Mouse (Mus musculus) heart, embryonic 13.5 days (tissue): ENCODE results near the gene Ryk. TPM values are rescaled to one million over a fixed set of nuclear protein-coding genes. Genes with fewer than 3 reads are reported as not detected.

Source experiments
- ATAC-seq: fragments of 200-750 bp; cut with Nextera tagmentation; 2 replicates; pipeline ENCODE4 v1.8.0; 2017; ENCODE audit warnings: moderate TSS enrichment; ENCODE audit not compliant: insufficient number of reproducible peaks, low FRiP score, low TSS enrichment; ENCODE audit errors: extremely low read depth
- H3K27ac ChIP-seq: fragments of 300-500 bp; sonication (generic); replicated peaks from 2 replicates; pipeline ENCODE4 v1.5.1; 2015; ENCODE audit warnings: moderate library complexity, mild to moderate bottlenecking, inconsistent platforms
- H3K27me3 ChIP-seq: fragments of 300-500 bp; sonication (generic); replicated peaks from 2 replicates; pipeline ENCODE4 v1.6.1; 2015; ENCODE audit warnings: mild to moderate bottlenecking, inconsistent platforms
- H3K36me3 ChIP-seq: fragments of 300-500 bp; sonication (generic); 2 replicates; pipeline ENCODE4 v1.6.1; 2015; ENCODE audit warnings: mild to moderate bottlenecking, inconsistent platforms
- H3K4me1 ChIP-seq: fragments of 300-500 bp; sonication (generic); 2 replicates; pipeline ENCODE4 v1.6.1; 2015; ENCODE audit warnings: inconsistent platforms
- H3K4me2 ChIP-seq: fragments of 300-500 bp; sonication (generic); 2 replicates; pipeline ENCODE4 v1.6.1; 2015; ENCODE audit warnings: inconsistent platforms, mild to moderate bottlenecking, moderate library complexity
- H3K4me3 ChIP-seq: fragments of 300-500 bp; sonication (generic); 2 replicates; pipeline ENCODE4 v1.5.1; 2015; ENCODE audit warnings: moderate library complexity, mild to moderate bottlenecking, inconsistent platforms
- H3K9ac ChIP-seq: fragments of 300-500 bp; sonication (generic); 2 replicates; pipeline ENCODE4 v1.6.1; 2015; ENCODE audit warnings: inconsistent platforms, mild to moderate bottlenecking, moderate library complexity
- H3K9me3 ChIP-seq: fragments of 300-500 bp; sonication (generic); 2 replicates; pipeline ENCODE4 v1.6.1; 2016; ENCODE audit warnings: inconsistent platforms
- WGBS: fragments of 180-500 bp; shearing (Covaris S2); methylation state at CpG from one replicate; pipeline ENCODE4 v1.1.7; 2015; ENCODE audit warnings: mixed read lengths; 5-methylcytosine and 5-hydroxymethylcytosine counted together
- polyA plus RNA-seq: library from polyadenylated mRNA; unstranded; fragments of >200 nt; fragmentation: Nextera tagmentation; extraction: Ambion mirVana; gene quantifications from 2 replicates; pipeline ENCODE4 v1.2.1, GENCODE M21; 2015

The Ryk gene
- polyA plus RNA-seq, 1 experiment from 2014 or later: 9.6 TPM

DNA sequence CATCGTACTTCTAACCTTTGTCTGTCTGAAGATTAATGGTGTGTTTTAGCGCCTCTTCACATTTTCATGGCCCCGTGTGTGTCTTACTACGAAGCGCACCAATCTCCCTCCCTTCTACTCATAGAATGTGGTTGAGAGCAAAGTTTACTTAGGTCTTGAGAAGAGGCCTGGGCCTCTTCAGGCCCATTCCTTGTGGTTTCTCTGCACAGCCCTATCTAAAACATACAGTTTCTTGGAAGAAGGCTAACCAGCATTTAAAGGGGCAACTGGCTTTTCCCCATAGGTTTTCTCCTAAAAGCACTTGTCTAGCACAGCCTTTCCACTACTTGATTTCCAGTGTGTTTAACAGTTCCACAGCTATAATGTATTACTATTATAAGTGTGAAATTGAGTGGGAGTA lies 24.7 kb downstream of the Ryk start:
- no peak for ATAC-seq

DNA sequence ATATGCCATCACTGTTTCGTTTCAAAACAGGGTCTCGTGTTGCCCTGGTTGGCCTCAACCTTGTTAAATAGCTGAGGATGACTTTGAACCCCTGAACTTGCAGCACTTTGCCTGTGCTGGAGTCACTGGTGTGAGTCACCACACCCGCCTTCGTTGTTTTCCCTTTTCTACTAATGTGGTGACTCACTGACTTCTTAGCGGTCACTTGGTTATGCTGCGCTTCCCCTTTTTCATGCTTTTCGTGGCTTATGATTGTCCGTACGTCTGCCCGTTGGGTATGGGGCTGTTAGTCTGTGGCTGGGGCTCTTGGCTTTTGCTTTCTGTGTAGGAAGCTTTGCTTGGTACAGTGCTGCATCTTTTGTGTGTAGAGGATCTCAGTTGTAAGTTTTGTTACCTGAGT lies 25.2 kb downstream of the Ryk start:
- peaks cover 26% of the 10 kb centered on the region for H3K36me3 ChIP-seq
- H3K9me3 ChIP-seq: 0 out of 2 replicates have a peak, but pooled peaks cover 5% of the 10 kb centered on the region
- no peak overlapping the region for H3K4me2 ChIP-seq
- no peak overlapping the region for H3K27ac ChIP-seq
- WGBS: 87% methylated on average over 10 of the region's 10 CpGs
- no peak overlapping the region for H3K4me3 ChIP-seq
- H3K27me3 ChIP-seq: no peaks in the 10 kb centered on the region
- no peak overlapping the region for H3K9ac ChIP-seq
- ATAC-seq: no peak
- H3K4me1 ChIP-seq: peaks cover 53% of the 10 kb centered on the region

More for the DNA sequence above, 24.7 kb downstream of the Ryk start:
- H3K9me3 ChIP-seq: 0 out of 2 replicates have a peak, but pooled peaks cover 5% of the 10 kb centered on the region
- no peak overlapping the region for H3K27ac ChIP-seq
- H3K4me3 ChIP-seq: no peak overlapping the region
- H3K4me1 ChIP-seq: peaks cover 47% of the 10 kb centered on the region
- peaks cover 26% of the 10 kb centered on the region for H3K36me3 ChIP-seq
- WGBS: 91% methylated on average over 5 of the region's 5 CpGs
- H3K4me2 ChIP-seq: no peak overlapping the region
- no peaks in the 10 kb centered on the region for H3K27me3 ChIP-seq
- no peak overlapping the region for H3K9ac ChIP-seq

DNA sequence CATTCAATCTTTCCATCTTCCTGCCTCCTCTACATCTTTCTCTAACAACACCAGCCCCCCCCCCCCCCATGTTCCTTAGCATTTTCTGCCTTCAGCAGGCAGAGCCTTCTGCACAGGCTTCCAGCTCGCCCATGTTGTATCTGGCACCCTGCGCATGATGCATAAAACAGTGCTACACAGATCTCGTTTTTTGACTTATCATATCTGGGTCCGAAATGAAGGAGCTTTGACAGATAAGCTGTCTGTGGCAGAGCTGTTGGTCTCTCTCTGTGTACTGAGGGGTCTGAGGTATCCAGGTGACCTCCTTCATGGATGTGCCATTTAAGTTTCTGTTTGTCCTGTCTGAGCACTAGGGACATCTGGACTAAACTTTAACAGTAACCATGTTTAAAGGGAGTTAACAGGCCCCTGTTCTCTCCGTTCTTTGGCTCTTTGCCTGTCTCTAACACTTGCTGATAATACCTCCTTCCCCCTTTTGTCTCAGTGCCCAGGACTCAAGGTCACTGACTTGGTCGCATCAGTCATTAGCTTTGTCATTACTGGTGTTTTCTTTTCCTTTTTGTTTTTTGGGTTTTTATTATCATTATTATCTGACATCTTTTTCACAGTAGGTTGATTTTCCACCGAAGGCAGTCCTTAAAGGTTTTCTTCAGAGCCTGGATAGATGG lies 26.2 kb downstream of the Ryk start:
- Histone ChIP-seq H3K27ac (peak overlapping the region; percentile 54), H3K9me3 (0 out of 2 replicates have a peak, but pooled peaks cover 5% of the 10 kb centered on the region), H3K4me1 (peaks cover 62% of the 10 kb centered on the region), H3K4me3 (no peak overlapping the region), H3K9ac (peak overlapping the region; percentile 12), H3K27me3 (no peaks in the 10 kb centered on the region), H3K4me2 (peak overlapping the region; percentile 24; the same call in 1 of the 2 replicates), H3K36me3 (peaks cover 31% of the 10 kb centered on the region)
- ATAC-seq: no peak
- 28% methylated on average over 7 of the region's 7 CpGs for WGBS

DNA sequence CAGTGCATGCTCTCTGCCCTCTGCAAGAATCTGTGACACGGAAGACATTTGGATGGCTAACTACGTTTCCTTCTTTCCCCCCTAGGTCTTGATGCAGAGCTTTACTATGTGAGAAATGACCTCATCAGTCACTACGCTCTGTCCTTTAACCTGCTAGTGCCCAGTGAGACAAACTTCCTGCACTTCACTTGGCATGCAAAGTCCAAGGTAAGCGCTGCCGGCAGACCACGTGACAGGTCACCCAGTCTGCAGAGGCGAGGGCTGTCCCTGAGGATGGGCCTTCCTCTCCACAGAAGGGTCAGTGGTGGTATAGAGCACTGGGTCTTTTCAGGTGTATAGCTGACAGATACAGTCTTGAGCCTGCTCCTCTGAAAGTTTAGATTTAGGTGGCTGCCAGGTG lies 27.1 kb downstream of the Ryk start:
- Histone ChIP-seq H3K27me3 (no peaks in the 10 kb centered on the region), H3K9ac (peak overlapping the region; percentile 12; the same call in 1 of the 2 replicates), H3K27ac (peak overlapping the region; percentile 54), H3K4me3 (no peak overlapping the region), H3K4me1 (peaks cover 71% of the 10 kb centered on the region), H3K36me3 (peaks cover 24% of the 10 kb centered on the region), H3K4me2 (no peak overlapping the region), H3K9me3 (no peaks in the 10 kb centered on the region)
- ATAC-seq: no peak
- 58% methylated on average over 7 of the region's 7 CpGs for WGBS

DNA sequence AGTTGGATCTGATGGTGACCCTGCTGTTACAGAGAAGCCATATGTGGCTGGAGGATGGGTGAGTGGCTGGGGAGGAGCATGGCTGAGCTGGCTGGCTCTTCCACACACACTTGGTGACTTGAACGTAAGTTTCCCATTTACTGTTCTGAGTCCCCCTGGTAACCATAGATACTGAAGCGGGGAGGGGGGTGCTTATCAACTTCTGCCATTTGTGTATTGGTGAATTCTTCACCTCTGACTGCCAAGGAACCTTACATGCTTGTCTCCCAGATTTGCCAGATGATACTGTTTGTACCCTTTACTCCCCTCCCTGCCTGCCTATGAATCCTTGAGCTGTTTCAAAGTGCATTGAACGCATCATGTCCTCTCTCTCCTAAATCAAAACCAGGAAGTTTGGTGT lies 27.5 kb downstream of the Ryk start:
- Histone ChIP-seq H3K36me3 (peaks cover 21% of the 10 kb centered on the region), H3K4me1 (peaks cover 71% of the 10 kb centered on the region), H3K27me3 (no peaks in the 10 kb centered on the region), H3K27ac (0 out of 2 replicates have a peak overlapping the region, but pooled peaks have one; percentile 54), H3K4me2 (no peak overlapping the region), H3K9ac (no peak overlapping the region), H3K4me3 (no peak overlapping the region), H3K9me3 (no peaks in the 10 kb centered on the region)
- no peak for ATAC-seq
- WGBS: 73% methylated on average over 3 of the region's 3 CpGs

DNA sequence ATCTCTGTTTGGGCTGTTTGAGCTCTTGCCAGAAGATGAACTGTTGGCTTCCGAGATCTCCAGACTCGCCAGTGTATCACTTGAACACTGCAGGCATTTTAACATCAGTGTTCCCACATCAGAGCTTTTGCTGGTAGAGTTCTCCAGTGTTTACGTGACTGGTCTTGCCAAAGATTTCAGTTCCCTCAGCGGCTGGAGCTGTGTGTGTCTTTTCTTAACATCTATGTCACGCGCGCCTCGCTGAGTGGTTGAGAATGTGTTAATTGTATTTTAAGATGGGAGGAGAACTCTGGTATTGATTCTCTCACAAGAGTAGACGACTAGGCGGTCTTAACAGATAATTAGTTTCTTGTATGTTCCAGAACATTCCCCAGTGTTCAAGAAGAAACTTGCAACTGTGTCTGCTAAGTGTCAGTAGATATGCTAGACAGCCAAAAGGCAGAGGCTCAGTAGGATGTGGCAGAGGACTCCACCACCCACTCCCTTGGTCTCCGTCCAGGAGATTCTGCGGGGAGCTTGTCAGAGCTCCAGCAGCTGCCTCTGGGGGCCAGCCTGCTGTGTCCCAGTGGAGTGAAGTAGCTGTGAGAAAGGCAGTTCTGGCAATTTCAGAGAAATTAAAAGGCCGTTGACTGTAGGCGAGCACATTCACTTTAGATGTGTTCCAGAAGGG lies 29.3 kb downstream of the Ryk start:
- Histone ChIP-seq H3K4me3 (no peak overlapping the region), H3K4me2 (peak overlapping the region; percentile 39), H3K9ac (peak overlapping the region; percentile 41), H3K36me3 (peaks cover 24% of the 10 kb centered on the region), H3K27me3 (no peaks in the 10 kb centered on the region), H3K27ac (peak overlapping the region; percentile 83), H3K9me3 (no peaks in the 10 kb centered on the region), H3K4me1 (peaks cover 71% of the 10 kb centered on the region)
- ATAC-seq: 0 out of 2 replicates have a peak, but pooled peaks have one; percentile 45
- WGBS: 23% methylated on average over 14 of the region's 14 CpGs

DNA sequence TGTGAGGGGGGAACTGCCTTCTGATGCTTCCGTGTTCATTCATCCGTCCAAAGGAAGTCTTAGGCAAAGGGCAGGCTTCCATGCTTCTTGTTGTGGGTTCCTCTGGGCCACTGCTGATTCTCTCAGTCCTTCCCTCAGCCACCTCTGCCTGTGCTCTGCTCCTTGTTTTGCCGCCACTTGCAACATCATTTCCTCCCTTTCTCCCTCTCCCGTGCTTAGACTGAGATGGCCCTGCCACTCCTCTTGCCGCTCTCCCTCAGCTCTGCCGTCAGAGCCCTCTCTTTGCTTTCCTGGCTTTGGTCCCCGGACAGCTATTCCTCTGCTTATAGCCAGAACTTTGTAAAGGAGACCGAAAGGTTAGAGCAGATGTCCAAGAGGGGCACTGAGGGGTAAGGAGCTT lies 30.2 kb downstream of the Ryk start:
- H3K9me3 ChIP-seq: no peaks in the 10 kb centered on the region
- H3K4me2 ChIP-seq: no peak overlapping the region
- ATAC-seq: no peak
- H3K27me3 ChIP-seq: no peaks in the 10 kb centered on the region
- H3K27ac ChIP-seq: peak overlapping the region; percentile 83
- H3K4me1 ChIP-seq: peaks cover 69% of the 10 kb centered on the region
- peaks cover 32% of the 10 kb centered on the region for H3K36me3 ChIP-seq
- H3K4me3 ChIP-seq: no peak overlapping the region
- 0 out of 2 replicates have a peak overlapping the region, but pooled peaks have one; percentile 55 for H3K9ac ChIP-seq
- WGBS: 67% methylated on average over 8 of the region's 8 CpGs

DNA sequence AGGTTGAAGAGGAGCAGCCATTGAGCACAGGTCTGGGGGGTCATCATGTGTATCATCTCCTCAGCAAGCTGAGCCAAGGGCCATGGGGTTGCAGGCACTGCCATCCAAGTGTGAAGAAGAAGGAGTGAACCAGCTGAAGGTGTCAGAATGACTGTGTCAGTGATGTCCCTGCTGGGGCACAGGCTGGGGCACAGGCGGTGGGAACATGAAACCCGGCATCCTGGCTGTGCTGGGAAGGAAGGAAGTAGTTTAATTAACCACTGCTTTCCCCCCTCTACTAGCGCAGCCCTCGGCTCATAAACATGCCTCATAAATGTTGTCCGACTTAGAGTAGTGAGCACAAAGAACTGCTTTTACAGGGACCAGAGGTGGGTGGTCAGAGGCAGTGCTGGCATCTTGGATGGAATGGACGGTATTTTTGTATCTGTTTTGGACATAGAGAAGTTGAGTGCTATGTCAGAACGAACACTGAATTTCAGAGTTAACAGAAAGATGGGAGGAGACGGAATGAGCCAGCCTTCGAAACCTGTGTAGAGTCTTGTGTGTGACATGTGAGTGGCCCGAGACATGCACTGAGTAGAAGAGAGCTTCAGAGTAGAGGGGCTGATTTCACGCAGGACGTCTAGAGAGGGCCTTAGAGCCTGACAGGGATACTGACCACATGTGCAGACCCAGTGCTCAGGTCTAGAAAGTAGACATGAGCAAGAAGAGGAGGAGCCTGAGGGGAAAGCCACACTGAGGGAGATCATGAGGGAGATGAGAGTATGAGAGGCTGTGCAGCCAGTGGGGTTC lies 31.4 kb downstream of the Ryk start:
- Histone ChIP-seq H3K4me2 (no peak overlapping the region), H3K4me3 (no peak overlapping the region), H3K27ac (no peak overlapping the region), H3K36me3 (peaks cover 42% of the 10 kb centered on the region), H3K4me1 (peaks cover 57% of the 10 kb centered on the region), H3K9me3 (no peaks in the 10 kb centered on the region), H3K9ac (peak overlapping the region; percentile 30; the same call in 1 of the 2 replicates), H3K27me3 (no peaks in the 10 kb centered on the region)
- 65% methylated on average over 12 of the region's 12 CpGs for WGBS
- no peak for ATAC-seq

DNA sequence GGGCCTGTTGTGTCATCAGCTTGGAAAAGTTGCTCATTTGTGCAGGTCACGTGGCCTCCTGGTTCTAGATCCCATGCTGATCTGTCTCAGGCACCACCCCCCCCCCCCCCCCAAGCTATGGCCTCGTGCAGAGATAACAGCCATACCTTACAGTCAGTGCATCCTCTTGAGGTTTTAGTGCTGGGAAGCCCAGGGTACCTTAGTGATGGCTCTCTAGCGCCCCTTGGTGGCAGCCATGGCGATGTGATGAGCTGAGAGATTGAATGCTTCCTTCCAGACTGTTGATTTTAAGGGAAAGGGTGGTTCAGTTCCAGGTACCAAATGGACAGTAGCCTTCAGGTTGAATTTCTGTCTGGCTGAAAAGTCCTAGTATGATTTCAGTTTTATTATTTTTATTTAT lies 32.2 kb downstream of the Ryk start:
- Histone ChIP-seq H3K9ac (no peak overlapping the region), H3K36me3 (peaks cover 50% of the 10 kb centered on the region), H3K27ac (no peak overlapping the region), H3K4me2 (no peak overlapping the region), H3K4me3 (no peak overlapping the region), H3K27me3 (no peaks in the 10 kb centered on the region), H3K4me1 (peaks cover 49% of the 10 kb centered on the region), H3K9me3 (no peaks in the 10 kb centered on the region)
- 7% methylated on average over 4 of the region's 4 CpGs for WGBS
- no peak for ATAC-seq

DNA sequence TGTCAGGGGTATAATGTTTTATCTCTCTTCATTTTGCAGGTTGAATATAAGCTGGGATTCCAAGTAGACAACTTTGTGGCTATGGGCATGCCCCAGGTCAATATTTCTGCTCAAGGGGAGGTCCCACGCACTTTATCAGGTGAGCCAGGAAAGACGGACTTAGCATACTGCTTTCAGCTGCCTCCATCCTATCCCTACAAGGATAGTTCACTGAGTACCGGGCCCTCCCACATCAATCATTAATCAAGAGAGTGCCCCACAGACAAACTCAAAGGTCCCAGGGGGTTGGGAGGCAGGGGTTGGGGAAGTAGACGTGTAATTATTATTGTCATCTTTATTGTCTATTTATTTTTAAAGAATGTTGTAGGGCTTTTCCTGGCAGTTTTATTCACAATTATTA lies 32.8 kb downstream of the Ryk start:
- peaks cover 43% of the 10 kb centered on the region for H3K4me1 ChIP-seq
- peaks cover 52% of the 10 kb centered on the region for H3K36me3 ChIP-seq
- H3K4me2 ChIP-seq: no peak overlapping the region
- WGBS: 82% methylated on average over 4 of the region's 4 CpGs
- no peak overlapping the region for H3K27ac ChIP-seq
- H3K9ac ChIP-seq: no peak overlapping the region
- no peaks in the 10 kb centered on the region for H3K9me3 ChIP-seq
- no peaks in the 10 kb centered on the region for H3K27me3 ChIP-seq
- H3K4me3 ChIP-seq: no peak overlapping the region
- ATAC-seq: no peak

DNA sequence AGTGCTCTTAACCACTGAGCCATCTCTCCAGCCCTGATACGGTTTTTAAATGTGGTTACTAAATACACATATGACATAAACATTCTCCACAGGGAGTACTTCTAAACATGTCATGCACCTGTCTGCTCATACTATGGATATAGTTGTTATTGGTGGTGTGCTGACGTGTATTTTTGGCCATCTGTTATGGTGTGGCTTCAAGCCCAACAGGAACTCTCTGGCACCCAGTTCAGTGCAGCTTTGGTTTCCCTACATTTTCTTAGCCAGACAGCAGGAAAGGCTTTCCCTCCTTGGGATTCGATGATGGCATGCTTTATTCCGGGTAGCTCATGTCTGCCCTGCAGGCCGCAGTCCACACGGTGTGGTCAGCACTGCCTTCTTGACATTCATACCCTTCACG lies 33.7 kb downstream of the Ryk start:
- Histone ChIP-seq H3K9me3 (no peaks in the 10 kb centered on the region), H3K4me1 (peaks cover 34% of the 10 kb centered on the region), H3K36me3 (peaks cover 60% of the 10 kb centered on the region), H3K27ac (no peak overlapping the region), H3K9ac (no peak overlapping the region), H3K4me3 (no peak overlapping the region), H3K27me3 (no peaks in the 10 kb centered on the region), H3K4me2 (no peak overlapping the region)
- 87% methylated on average over 7 of the region's 7 CpGs for WGBS
- ATAC-seq: no peak
